21 mouse cellular contexts compared by ENCODE assay signal in genomic region chr11:110217118-110217517, GRCm38 (mm10). TPM values are rescaled to one million over a fixed set of nuclear protein-coding genes. Genes with fewer than 3 reads are reported as not detected.
"Had no signal": no experiment of that assay in that cellular context is flagged by ENCODE, and none has a peak within 500 bp of the region (broad histone marks: within the 10 kb centered on the region; RNA-seq: fewer than 3 reads in every experiment).

No protein-coding gene starts in this region.

- H3K27ac ChIP-seq: liver, embryonic 13.5 days; liver, embryonic 15.5 days; macrophage; midbrain, embryonic 10.5 days; midbrain, embryonic 12.5 days; neural tube, embryonic 13.5 days; neural tube, embryonic 15.5 days had no signal

- H3K4me1 ChIP-seq: liver, embryonic 13.5 days; liver, embryonic 15.5 days; midbrain, embryonic 10.5 days; midbrain, embryonic 12.5 days; neural tube, embryonic 13.5 days; neural tube, embryonic 15.5 days had no signal

- H3K4me2 ChIP-seq: liver, embryonic 13.5 days; liver, embryonic 15.5 days; midbrain, embryonic 12.5 days; neural tube, embryonic 13.5 days; neural tube, embryonic 15.5 days had no signal

- H3K9ac ChIP-seq: liver, embryonic 13.5 days; liver, embryonic 15.5 days; liver, postnatal 0 days; midbrain, embryonic 12.5 days; neural tube, embryonic 13.5 days; neural tube, embryonic 15.5 days had no signal

- H3K9me3 ChIP-seq: liver, embryonic 13.5 days; liver, embryonic 15.5 days; midbrain, embryonic 10.5 days; midbrain, embryonic 12.5 days; neural tube, embryonic 13.5 days; neural tube, embryonic 15.5 days had no signal

- DNase-seq: liver; liver, embryonic 13.5 days; liver, postnatal 0 days; lung, postnatal 36 days; midbrain, embryonic 14.5 days; retina, postnatal 1 day; right cerebral cortex, adult 18-20 months; right cerebral cortex, postnatal 25 days; right cerebral cortex, postnatal 4 days; spleen, adult 18-20 months; thymus, adult 18-20 months; thymus, postnatal 14 days; thymus, postnatal 36 days had no signal

- H3K4me3 ChIP-seq: liver, embryonic 13.5 days; liver, embryonic 15.5 days; midbrain, embryonic 10.5 days; midbrain, embryonic 12.5 days; myocyte; neural tube, embryonic 13.5 days; neural tube, embryonic 15.5 days had no signal

- H3K27me3 ChIP-seq: liver, embryonic 13.5 days; liver, embryonic 15.5 days; midbrain, embryonic 12.5 days; neural tube, embryonic 13.5 days; neural tube, embryonic 15.5 days had no signal

- H3K36me3 ChIP-seq: liver, embryonic 13.5 days; liver, embryonic 15.5 days; midbrain, embryonic 10.5 days; midbrain, embryonic 12.5 days; neural tube, embryonic 13.5 days; neural tube, embryonic 15.5 days had no signal

- ATAC-seq: liver, postnatal 0 days; midbrain, embryonic 16.5 days had no signal

RNA-seq across cellular contexts. Expression of gene Abca6, which starts 34.5 kb away (rescaled TPM):
- polyA plus RNA-seq: myocyte had no signal
